Mouse (Mus musculus): ENCODE results near the gene Wipf1.
A peak's percentile ranks its signal among the peaks of the same experiment; 100 is the strongest.

Gene Wipf1

DNA sequence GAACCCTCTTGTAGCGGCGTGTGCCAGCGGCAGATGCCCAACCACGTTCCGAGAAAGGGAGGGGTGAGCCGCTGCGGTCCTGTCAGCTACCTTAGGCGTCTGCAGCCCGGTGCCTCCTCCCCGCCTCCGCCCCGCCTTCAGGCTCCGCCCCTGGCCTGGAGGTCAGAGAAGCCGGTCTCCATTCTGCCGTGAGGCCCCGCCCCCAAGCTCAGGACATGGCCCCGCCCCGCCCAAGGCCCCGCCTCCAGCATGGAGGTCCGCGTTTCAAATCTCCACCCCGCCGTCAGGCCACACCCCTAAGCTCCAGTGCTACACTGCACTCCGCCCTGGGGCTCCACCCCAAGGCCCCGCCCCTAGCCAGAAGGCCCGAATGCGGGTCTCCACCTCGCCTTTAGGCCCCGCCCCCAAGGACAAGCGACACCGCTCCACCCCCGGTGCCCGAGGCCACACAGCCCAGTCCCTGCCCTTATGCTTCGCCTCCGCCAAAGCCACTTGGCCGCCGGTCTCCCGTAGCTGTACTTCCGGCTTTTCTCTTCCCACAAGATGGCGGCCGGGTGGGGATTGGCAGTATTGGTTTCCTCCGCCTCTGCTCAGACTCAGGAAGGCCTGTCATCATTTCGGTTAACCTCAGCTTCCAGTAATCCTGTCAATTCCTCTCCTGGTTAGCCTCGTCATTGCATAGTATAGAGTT is 143.0 kb downstream of the Wipf1 start, which contains the start of gene Gpr155:
TSS of gene Gpr155 (minus strand) at position 217 of the 691 bp plus-strand sequence.
- peak; percentile 96 for DNase-seq (ENCODE audit: low read depth, low spot score)

DNA sequence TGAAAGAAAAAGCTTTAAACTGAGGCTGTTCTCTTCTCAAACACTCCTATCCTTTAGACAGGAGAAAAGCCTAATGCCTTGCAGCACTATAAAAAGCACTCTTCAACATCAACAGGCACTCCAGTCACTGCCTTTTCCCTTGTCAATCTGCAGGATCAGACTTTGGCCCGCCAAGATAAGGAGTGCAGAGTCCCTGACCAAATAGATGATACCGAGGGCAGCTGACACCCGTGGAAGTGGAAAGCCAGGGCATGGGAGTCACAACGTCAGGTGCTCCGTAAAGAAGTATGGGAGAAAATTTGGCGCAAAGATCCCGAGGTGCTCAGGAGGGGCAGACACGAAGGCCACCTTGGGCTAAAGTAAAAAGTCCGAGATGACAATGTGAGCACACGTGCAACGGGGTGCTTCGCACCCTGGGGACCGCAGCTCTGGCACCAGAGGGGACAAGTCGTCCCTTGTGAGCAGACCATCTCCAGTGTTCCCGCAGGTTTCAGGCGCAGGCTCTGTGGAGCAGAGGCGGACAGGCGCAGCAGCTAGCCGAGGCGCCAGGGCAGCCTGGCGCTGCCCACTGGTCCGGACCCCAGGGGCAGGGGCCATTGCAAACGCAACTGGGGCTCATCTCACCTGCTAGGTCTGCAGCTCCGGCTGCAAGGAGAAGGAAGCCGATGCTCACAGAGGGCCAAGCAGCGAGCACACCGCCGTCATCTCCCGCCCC is 143.7 kb downstream of the Wipf1 start:
- no peak for DNase-seq (ENCODE audit: low read depth, low spot score)

DNA sequence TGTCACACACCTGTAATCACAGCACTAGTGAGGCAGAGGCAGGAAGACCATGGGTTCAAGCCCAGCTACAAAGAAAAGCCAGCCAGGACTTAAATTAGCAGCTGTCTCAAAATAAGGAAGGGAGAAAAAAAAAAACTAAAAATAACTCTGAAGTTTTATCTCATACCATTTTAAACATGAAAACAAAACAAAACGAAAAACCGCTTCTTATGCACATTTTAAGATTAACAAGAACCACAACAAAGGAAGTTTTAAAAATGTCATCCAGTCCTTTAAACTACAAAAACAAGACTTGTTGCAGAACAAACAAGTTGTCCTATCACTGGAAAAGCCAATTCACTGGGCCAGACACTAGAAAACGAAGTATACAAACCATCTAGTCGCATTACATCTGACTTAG is 144.4 kb downstream of the Wipf1 start:
- no peak for DNase-seq (ENCODE audit: low read depth, low spot score)

DNA sequence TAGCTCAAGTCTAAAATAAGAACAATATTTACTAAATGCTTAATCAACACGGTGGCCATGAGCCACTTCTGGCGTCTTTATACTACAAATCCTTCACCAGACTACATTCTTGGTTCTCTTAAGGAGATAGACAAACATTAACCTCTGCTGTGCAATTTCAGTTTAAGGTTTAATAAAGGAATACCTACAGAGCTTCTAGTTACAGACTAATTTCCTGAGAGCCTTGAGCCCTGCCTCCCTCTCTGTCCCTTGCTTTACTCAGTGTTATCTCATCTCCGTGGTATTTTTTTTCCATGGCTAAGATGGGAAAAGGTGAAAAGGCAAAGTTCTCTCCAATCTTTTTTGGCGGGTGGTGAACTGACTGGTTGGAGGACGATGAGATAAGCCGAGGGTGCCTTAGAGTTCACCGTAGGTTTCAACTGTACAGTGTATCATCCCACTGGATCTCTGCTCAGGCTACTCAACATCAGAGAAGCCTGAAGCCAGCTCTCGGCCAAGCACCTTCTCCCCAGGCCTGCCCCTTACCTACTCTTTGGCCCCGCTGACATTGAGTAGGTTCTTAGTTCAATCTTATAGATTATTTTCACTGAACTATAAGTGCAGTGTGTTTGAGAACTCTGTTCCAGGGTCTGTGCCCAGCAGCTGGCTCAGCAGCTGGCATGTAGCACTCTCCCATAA is 149.1 kb downstream of the Wipf1 start:
- DNase-seq (ENCODE audit: low read depth, low spot score), result no peak

DNA sequence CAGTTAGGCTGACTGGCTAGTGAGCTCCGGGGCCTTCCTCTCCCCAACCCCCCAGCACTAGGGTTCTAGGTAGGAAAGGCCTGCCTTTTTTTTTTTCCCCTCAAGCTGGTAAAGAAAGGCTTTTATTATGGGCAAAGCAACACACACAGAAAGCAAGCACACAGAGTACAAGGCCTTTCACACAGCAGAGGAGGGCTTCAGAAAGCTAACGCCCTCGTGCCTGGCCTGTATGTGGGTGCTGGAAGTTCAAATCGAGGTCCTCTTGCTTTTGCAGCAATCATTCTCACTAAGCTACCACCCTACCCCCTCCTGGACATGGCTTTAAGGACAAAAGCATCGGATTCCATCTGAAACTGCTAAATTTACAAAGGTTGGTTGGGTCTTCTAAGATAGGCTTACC is 149.9 kb downstream of the Wipf1 start:
- DNase-seq (ENCODE audit: low read depth, low spot score), result no peak

Data from embryo, embryonic 11.5 days (tissue).